Mouse (Mus musculus) adrenal gland, adult 18-20 months (tissue): Measurements from ENCODE around the gene Gm4846. TPM values are rescaled to one million over a fixed set of nuclear protein-coding genes. Genes with fewer than 3 reads are reported as not detected.
"Not testable (repeated sequence)": the region's sequence is repeated elsewhere in the genome, so short reads cannot be mapped to it uniquely, and the experiment has no call there.

Experiments
- DNase-seq, 2 experiments: peaks; one replicate each; pipeline ENCODE4 v3.0.0; 2021 to 2022; ENCODE audit warnings: low spot score in 2 of 2
- long read RNA-seq, 2 experiments: library from polyadenylated mRNA; stranded (forward); transcript quantifications; one replicate each; pipeline ENCODE4 v2.0.0; 2021
- total RNA-seq, 2 experiments: library from RNA; stranded (reverse); gene quantifications; 1 replicate in 1 of 2; 2 replicates in 1 of 2; pipeline ENCODE4 v1.2.3; 2021

The Gm4846 gene
- total RNA-seq: under 1 TPM in 1 of 2 experiments, not detected in 1; 0.23 TPM
- long read RNA-seq, experiment 1: 0 reads
- long read RNA-seq, experiment 2: 0 reads

DNA sequence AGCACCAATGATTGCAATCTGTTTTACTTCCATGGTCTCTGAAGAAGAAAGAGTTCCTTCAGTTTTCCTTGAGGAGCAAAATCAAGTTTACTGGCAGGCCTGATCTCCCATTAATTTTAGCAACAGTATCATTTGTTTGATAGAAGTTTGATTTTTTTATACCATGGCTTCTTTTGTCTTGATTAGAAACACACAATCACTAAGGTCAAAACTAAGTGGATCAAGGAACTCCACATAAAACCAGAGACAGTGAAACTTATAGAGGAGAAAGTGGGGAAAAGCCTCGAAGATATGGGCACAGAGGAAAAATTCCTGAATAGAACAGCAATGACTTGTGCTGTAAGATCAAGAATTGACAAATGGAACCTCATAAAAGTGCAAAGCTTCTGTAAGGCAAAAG is at the start of gene Gm4846:
Gene Gm4846, minus strand, starts transcription at position 101 of the 400 bp plus-strand sequence.
- DNase-seq: not testable (repeated sequence)

DNA sequence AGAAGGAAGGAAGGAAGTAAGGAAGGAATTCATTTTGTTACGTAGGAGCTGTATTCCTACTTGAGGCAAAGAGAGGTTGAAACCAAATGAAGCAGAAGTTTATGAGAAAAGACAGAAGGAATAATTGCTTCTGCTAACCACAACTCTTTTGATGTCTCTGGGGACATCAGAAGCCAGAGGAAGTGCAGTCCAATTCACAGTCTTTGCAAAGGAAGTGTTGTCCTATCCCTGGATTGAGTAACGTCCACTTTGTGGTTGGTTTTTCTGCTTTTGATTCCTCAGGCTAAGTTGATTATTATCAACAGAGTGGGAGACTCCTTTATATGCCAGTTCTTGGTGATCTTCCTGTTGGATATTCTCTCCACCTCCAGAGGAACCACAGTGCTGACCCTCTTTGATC is 34.1 kb upstream of the Gm4846 start:
- not testable (repeated sequence) for DNase-seq

DNA sequence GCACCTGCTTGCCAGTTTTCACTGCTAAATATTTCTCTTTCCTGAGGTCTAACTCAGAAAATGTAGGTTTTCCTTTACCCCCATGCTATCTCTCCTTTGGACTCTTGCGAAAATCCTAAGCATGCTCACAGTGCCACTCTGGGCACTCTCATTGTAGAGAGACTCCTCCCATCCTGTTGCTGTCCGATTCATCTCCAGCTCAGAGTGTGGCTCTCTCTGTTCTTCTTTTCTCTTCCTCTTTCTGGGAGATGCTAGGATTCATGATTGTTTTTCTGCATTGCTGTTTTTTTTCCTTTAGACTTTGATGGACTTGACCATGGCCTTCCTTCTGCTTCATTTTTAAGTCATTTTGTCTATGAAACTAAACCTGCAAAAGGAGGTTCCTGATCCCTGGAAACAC is 27.3 kb upstream of the Gm4846 start:
- not testable (repeated sequence) for DNase-seq

DNA sequence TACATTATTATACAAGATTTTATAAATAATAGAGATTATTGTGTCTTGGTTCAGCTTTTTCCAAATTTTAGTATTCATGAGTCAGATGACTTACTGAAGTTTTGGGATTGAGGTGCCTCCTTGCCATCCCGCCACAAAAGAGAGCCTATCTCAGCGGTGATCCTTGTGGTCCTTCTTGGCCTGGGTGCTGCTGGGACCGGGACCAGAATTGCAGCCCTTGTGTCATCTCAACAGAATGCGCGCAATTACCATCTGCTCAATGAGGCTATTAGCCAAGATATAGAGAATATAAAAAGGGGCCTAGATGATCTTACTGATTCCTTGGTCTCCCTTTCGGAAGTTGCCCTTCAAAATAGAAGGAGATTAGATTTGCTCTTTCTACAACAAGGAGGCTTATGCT is 22.2 kb upstream of the Gm4846 start:
- not testable (repeated sequence) for DNase-seq

DNA sequence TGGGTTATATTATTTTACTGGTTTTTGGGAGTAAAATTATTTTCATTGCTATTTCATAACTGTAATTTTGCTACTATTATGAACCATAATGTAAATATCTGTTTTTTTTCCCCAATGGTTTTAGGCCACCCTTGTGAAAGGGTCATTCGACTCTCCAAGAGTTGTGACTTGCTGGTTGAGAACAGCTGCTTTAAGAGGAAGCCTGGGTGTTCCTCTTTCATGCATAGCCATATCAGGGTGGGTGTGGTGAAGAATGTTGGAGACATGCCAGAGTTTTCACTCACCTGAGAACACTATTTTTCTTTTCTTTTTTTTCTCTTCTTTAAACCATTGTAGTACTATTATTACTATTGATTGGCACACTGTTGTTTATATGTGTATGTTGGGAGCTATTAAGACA is 19.2 kb upstream of the Gm4846 start:
- no peak for DNase-seq

DNA sequence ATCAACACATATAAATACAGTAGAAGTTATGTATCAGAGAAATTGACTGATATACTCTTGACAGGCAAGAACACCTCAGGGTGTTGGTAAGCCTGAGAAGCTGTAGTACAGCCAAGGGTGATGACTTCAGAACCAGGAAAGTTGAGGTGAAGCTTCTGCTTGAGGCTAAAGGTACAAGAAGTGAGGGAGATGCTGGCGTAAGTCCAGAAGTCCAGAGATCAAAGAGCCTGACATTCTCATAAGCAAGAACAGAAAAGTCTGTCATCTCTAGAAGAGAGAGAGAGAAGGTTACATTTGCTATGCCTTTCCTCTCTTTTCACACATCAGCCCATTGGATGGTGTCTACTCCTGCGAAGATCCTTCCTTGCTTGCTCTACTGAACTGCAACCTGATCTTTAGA is 6.8 kb upstream of the Gm4846 start:
- DNase-seq: not testable (repeated sequence)

DNA sequence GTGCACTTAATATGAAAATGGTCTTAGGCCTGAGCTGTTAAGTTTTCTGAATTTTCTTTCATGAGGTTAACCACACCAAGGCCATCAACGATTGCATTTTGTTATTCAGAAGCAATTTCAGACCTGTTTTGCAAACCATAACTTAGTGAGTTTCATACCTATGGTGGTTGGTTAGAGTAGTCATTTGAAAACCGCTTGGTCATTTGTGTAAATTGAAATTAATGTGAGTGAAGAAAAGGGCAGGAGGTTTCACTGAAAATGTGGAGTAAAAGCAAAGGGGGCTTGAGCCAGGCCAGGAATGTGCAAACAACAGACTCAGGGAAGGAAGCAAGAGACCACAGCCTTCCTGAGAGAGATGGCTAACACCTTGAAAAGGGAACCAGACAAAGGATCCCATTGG is 17.9 kb downstream of the Gm4846 start:
- no peak for DNase-seq

DNA sequence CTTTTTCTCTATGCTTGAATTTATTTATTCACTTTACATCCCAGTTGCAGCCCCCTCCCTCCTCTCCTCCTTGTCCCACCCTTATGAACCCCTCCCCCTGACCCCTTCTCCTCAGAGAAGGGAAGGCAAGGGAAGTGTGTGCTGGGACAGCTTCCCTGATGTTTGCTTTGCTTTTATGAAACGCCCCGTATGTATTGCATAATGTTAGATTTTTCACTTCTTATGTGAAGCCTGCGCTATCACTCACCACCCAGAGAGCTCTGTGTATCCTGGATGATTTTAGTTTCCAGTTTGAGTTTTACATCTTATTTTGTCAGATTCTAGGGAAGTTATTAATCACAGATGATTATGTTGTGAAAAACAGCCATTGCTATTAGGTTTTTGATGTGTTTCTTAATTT is 30.2 kb downstream of the Gm4846 start:
- DNase-seq: no peak

DNA sequence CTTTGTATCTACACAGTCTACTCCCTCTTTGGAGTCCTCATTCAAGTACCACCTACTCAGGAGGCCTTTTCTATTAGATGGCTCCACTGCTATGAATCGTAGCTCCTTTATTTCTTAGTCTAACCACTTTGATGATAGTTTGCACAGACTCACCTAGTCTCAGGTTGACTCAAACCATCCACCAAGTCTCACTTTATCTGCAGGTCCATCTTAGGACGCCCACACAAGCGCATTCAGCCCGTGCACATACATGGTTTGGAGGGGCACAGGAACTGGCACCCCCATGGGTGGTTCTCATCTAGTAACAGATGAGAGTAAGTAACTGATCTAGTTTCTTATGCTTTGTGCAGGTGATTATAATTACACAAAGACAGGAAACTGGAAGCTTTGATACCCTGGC is 34.8 kb downstream of the Gm4846 start:
- no peak for DNase-seq

DNA sequence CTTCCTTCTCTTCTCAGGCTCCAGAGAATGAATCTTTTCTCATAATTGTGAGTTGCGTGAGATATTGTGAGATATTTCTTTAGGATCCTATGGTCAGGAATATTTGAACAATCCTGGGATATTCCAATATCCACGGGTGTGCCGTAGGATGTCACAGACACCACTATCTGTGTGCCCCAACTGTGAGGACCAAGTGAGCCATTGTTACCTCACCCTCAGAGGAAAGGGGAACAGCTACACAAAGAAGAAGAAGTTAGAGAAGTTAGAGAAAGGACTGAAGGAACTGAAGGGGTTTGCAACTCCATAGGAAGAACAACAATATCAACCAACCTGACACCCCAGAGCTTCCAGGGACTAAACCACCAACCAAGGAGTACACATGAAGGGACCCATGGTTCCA is 55.4 kb downstream of the Gm4846 start:
- no peak for DNase-seq

DNA sequence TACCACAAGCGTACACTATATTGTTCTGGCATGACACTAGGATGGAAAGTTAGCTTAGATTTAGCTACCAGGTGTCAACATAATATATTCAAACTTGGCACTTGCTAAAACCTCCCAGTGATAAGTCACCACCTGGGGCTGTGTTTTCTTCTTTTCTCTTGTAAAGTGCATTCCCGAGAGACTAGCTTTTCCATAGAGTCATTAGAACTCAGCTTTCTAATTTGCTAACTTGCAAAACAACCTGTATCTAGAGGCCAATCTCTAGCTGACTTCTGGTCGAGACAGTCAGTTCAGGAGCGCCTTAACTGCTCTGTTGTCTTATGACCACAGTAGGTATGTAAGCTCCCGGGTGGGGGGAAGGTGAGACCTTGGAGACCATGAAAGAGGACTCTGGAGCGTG is 58.0 kb downstream of the Gm4846 start:
- no peak for DNase-seq

Other genes with a start within 250 kb of the Gm4846 start
- 1 to 10 TPM; 4.1 to 7.5 TPM for gene Ildr2, start 243.4 kb downstream of the Gm4846 start, total RNA-seq
- gene Tada1, start 118.5 kb downstream of the Gm4846 start, total RNA-seq: 10 to 100 TPM; 18.1 to 19.6 TPM
- 10 to 100 TPM; 40.7 to 40.9 TPM for gene Pogk, start 87.7 kb downstream of the Gm4846 start, total RNA-seq
- not detected for gene Gm4847, start 150.1 kb upstream of the Gm4846 start, total RNA-seq
- gene Fmo9, start 184.3 kb upstream of the Gm4846 start, total RNA-seq: not detected